Mouse (Mus musculus) neural tube, postnatal 0 days (tissue): ENCODE results near the gene Gabarap. TPM values are rescaled to one million over a fixed set of nuclear protein-coding genes. Genes with fewer than 3 reads are reported as not detected.

Experiments
- microRNA counts: library from miRNA; unstranded; fragments of <30 nt; microRNA quantifications from one replicate; lab custom pipeline; 2015
- microRNA-seq: library from miRNA; unstranded; fragments of <30 nt; microRNA quantifications from one replicate; pipeline ENCODE4, GENCODE M21; 2016
- polyA plus RNA-seq: library from polyadenylated mRNA; unstranded; fragments of >200 nt; fragmentation: Nextera tagmentation; extraction: Ambion mirVana; gene quantifications from 2 replicates; pipeline ENCODE4 v1.2.1, GENCODE M21; 2015

Gabarap gene
- 532 and 552 TPM in 2 replicates for polyA plus RNA-seq

DNA sequence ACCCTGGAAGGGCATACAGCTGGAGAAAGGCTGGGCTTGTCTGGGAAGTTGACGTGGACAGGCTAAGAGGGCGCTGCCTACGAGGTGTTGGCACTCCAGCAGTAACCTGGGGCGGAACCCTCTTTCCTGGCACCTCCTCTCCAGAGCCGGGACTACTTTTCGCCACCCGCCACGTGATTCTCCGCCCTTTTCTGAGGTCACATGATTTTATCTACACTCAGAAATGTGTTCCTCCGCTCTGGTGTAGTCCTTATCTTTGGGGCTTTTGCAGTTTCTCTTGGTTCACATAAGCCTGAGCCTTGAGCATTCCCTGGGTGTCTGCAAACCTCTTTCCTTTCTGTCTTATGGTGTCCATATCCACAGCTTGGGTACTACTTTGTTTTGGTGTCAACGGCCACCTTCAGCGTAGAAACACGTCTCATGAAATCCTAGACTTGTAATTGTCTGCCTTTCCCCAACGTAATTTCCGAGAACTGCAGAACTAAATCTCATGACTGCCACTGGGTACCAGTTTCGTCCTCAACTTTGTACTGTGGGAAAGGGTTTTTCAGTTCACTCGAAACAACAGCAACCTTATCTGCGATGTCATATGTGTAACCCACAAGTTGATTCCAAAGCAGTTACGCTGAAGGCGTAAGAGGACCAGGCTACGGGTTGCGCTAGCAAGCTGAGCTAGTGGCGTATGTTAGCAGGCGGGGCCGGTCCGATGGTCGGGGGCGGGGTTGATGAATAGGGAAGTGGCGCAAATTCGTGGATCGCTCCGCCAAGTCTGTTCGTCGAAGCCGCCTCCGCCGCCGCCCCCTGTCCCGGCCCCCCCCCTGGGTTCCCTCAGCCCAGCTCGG, at the start of gene Gabarap:
Gabarap (plus strand) TSS at position 294 of the 842 bp plus-strand sequence.

DNA sequence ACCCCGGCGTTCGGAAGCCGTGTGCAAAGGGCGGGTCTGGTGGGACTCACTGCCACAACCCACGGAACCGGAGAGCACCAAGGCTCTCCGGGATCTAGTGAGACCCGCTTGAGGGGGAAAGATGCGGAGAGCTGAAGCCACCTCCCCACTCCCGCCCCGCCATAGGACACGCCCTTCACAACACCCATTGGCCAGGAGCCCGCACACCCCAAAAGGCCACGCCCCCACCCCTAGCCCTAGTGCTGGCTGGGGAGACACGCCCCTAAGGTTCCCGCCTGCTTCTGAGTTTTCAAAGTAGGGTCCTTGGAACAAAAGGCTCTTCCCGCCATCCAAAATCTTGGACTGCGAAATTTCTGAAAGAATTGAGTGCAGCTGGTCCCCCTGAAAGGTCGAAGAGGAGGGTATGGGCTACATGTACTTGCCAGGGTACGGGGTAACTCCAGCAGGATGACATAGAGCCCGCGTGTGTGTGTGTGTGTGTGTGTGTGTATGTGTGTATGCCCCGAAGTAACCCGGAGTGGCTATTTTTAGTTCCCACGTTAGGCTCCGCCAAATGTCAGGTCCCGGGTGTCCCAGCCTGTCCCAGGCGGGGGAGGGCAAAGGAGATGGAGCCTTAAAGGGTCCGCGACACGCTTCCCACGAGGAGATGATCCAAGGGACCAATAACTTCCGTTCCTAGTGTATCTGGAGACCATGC, 42.7 kb upstream of the Gabarap start, which contains the start of gene Slc2a4:
Slc2a4 (minus strand) TSS at position 123 of the 697 bp plus-strand sequence.

DNA sequence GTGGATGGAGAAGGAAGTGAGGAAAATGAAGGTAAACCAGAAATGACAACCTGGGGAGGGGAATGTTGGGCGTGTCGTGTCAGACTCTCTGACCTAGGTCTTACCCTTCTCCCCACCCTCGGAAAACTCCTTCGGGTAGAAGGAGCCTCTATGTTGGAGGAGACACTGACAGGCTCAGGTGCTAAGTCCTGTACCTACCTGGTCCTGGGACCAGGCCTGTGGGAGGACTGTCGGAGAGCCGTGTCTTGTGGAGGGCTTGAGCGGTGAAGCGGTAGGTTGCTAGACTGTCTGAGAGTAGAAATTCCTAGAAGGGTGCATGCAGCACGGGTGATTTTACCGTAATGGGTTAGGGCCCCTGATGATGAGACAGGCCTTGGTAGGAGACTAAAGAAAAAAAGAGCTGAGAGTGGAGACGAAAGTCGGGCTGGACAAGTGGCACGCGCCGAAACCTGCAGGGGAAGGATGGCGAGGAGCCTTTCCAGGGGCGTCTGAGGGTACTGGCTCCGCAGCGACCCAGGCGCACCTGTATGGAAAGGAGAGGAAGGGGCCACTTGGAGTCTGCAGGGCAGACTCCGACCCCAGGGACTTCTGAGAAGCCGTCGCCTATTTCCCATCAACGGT, 26.2 kb upstream of the Gabarap start, which contains the start of gene Cldn7:
Cldn7 (plus strand) TSS at position 130 of the 621 bp plus-strand sequence.

DNA sequence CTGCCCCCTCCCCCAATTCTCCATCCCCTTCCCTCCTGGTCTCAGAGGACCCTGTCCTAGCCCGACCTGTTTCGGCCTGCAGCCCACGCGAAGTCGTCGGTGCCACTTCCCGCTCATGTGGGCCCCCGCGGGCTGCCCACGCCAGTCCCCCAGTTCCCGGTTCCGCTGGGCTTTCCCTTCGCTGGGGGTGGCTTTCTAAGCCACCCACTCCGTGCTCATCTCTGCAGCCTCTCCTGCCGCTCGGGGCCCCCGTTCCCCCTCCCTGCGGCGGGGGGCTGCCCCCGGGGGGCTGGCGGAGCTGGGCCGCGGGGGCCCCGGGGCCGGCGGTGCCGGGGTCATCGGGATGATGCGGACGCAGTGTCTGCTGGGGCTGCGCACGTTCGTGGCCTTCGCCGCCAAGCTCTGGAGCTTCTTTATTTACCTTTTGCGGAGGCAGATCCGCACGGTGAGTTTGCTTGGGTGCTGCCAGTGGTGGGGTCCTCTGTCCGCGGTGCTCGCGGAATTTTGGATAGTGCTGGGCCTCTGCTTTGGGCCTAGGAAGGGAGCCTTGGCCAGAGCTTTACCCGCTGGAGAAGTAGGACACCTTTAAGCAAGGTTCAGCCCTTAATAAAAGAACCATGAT, 9.7 kb upstream of the Gabarap start, which contains the start of gene Ctdnep1:
Ctdnep1 (plus strand) TSS at position 16 of the 622 bp plus-strand sequence.

DNA sequence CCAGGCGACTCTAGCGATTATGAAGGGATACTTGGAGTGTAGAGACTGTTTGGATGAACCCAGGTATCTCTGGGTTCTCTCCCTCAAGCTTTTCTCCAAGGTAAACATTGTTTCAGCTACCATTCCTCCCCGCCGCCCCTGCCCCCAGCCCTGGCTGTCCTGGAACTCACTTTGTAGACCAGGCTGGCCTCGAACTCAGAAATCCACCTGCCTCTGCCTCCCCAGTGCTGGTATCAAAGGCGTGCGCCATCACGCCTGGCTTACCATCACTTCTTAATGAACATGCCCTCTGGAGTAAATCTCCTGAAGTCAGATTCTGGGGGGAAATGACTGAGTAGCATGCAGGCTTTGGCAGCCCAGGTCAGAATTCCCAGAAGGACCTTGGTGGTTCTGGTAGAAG, 8.7 kb upstream of the Gabarap start, which contains the start of gene Elp5:
Elp5 (minus strand) TSS at position 293 of the 400 bp plus-strand sequence.

DNA sequence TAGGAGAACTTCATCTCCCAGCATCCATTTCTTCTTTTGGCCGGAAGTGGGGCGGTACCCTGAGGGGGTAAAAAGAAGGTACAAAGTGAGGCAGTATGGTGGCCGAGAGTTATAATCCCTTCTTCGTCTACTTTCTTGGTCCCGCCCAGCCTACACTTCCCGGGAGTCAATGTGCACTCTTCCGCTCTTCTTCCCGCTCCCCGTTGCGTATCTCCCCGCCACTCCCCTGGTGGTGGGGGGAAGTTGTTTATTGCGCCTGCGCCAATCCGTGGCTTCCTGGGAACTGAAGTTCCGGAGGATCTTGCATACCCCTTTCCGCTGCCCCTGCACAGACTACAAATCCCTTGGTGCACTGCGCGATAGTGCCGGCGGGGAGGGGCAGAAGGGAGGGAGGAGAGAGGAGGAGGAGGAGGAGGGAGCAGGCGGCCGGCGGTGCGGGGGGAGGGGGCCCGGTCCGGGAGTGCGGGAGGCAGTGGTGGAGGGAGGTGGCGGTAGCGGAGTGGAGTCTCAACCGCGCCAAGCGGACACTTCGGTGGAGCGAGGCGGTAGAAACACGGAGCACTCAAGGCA, 4.5 kb downstream of the Gabarap start, which contains the start of gene Phf23:
Phf23 (plus strand) TSS at position 387 of the 570 bp plus-strand sequence.

DNA sequence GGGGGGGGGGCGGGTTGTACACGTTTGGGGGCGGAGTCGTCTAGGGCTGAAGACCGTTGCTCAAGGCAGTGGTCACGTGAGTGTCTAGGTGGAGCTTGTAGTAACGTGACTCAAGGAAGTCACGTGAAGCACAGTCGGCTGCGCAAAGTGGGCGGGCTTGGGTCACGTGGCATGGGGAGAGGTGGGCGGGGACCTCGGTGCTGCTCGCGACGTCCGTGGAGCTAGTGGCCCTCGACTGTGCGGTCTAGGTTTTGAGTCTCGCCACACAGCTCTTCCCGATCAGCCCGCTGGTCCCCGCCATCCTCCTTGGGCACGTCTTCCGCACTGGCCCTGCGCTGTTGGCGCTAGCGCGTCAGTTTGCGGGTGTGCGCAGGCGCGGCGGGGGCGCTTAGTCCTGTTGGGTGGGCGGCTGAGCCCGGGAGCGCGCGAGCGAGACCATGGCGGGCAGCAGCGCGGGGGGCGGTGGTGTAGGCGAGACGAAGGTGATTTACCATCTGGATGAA, 9.5 kb downstream of the Gabarap start, which contains the start of gene Dvl2:
Dvl2 (plus strand) TSS at position 200 of the 503 bp plus-strand sequence.

DNA sequence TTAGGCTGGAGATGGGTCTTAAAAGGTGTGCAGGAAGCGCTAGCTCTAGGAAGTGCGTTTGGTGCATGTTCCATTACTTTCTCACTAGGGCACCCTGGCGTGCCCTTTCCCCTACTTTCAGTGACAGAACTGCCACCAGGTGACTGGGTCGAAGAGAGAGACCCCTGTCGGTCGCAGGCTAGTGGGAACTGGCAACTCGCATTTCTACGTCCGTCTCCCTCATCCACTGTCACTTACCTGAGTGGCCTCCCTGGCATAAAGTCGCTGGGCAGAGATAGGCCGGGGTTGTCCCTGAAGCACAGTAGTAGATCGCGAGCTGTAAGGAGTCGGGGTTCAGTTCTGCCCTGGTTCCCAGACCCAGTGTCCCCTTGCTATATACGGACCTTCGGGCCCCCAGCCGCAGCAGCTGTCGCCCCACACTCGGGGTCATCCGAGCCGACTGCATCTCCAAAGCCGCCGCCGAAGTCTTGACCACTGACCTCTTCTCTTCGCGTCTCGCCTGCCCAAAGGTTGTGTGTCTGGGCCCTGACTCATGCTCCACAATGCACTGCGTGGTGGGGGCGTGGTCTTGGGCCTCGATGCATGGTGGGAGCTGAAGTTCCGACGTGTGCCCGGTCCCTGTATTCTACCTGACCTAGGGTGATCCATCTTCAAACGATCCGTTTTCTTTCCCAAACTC, 24.1 kb downstream of the Gabarap start, which contains the start of gene Acadvl:
Acadvl (minus strand) TSS at position 532 of the 679 bp plus-strand sequence.

DNA sequence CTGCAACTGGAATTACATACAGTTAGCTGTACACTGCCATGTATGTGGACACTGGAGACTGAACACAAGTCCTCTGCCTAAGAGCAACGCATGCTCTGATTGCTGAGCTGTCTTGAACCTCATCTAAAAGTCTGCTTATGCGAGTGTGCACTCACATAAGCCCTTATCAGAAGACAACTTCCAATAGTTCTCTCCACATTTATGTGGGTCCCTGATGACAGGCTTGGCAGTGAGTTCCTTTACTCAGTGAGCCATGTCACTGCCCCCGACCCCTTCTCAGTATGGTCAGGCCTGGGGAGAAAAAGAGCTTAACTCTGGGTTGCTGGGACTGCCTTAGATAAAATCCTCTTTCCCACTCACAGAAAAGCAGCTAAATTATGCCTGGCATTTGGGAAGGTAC, 25.7 kb downstream of the Gabarap start, which contains the start of gene Dlg4:
Dlg4 (plus strand) TSS at position 274 of the 400 bp plus-strand sequence.

MicroRNA genes within 50 kb of the gene (microRNA counts, 519-probe panel; counts per million panel counts)
- microRNA mmu-miR-324-3p (lab: Ali Mortazavi, UCI) (40.5 counts per million), microRNA mmu-miR-324-5p (lab: Ali Mortazavi, UCI) (4,244 counts per million, percentile 39 among the panel's probes with 10 or more counts)

Small RNA genes within 50 kb of the gene (microRNA-seq; reads per million reads assigned to microRNA genes)
- gene Gm44349 (not detected), gene Mir324 (3,694 reads per million, percentile 89 among the genes with 10 or more reads in this experiment)

Other genes starting within 250 kb of the Gabarap start
- 9.6 and 10.9 TPM in 2 replicates for gene Polr2a, start 232.5 kb upstream of the Gabarap start, polyA plus RNA-seq
- gene Slc35g3, start 229.2 kb upstream of the Gabarap start, polyA plus RNA-seq: 0.09 and 0.15 TPM in 2 replicates
- gene Zbtb4, start 225.2 kb upstream of the Gabarap start, polyA plus RNA-seq: 4.9 and 6.8 TPM in 2 replicates
- gene Chrnb1, start 195.2 kb upstream of the Gabarap start, polyA plus RNA-seq: 1.3 and 1.5 TPM in 2 replicates
- gene Fgf11, start 189.3 kb upstream of the Gabarap start, polyA plus RNA-seq: 7.1 and 8.5 TPM in 2 replicates
- 1.2 and 1.6 TPM in 2 replicates for gene Tmem102, start 185.5 kb upstream of the Gabarap start, polyA plus RNA-seq
- not detected in 2 replicates for gene Gm39566, start 175.8 kb upstream of the Gabarap start, polyA plus RNA-seq
- gene Spem2, start 172.7 kb upstream of the Gabarap start, polyA plus RNA-seq: not detected in 2 replicates
- gene Spem1, start 169.0 kb upstream of the Gabarap start, polyA plus RNA-seq: not detected in 2 replicates
- 25.7 and 29.7 TPM in 2 replicates for gene Nlgn2, start 153.4 kb upstream of the Gabarap start, polyA plus RNA-seq
- gene Tmem256, start 152.6 kb upstream of the Gabarap start, polyA plus RNA-seq: 452 and 485 TPM in 2 replicates
- gene Plscr3, start 144.8 kb upstream of the Gabarap start, polyA plus RNA-seq: 32.3 and 33.8 TPM in 2 replicates
- gene Tnk1, start 132.4 kb upstream of the Gabarap start, polyA plus RNA-seq: 0.15 TPM in 1 of 2 replicates, not detected in the other
- not detected in 2 replicates for gene Tmem95, start 113.1 kb upstream of the Gabarap start, polyA plus RNA-seq
- 2.1 and 2.2 TPM in 2 replicates for gene Kctd11, start 109.7 kb upstream of the Gabarap start, polyA plus RNA-seq
- gene Acap1, start 95.6 kb upstream of the Gabarap start, polyA plus RNA-seq: 0.10 and 0.15 TPM in 2 replicates
- 3.0 and 3.2 TPM in 2 replicates for gene 2810408A11Rik, start 90.2 kb upstream of the Gabarap start, polyA plus RNA-seq
- 13.0 and 19.0 TPM in 2 replicates for gene Neurl4, start 90.1 kb upstream of the Gabarap start, polyA plus RNA-seq
- gene Gps2, start 77.3 kb upstream of the Gabarap start, polyA plus RNA-seq: 48.2 and 58.8 TPM in 2 replicates
- gene Eif5a, start 69.2 kb upstream of the Gabarap start, polyA plus RNA-seq: 1,029 and 1,041 TPM in 2 replicates
- gene Ybx2, start 55.3 kb upstream of the Gabarap start, polyA plus RNA-seq: 3.5 and 5.2 TPM in 2 replicates
- 8.9 and 9.0 TPM in 2 replicates for gene Slc2a4, start 43.0 kb upstream of the Gabarap start, polyA plus RNA-seq
- not detected in 2 replicates for gene Cldn7, start 26.4 kb upstream of the Gabarap start, polyA plus RNA-seq
- gene Ctdnep1, start 10.0 kb upstream of the Gabarap start, polyA plus RNA-seq: 32.8 and 41.1 TPM in 2 replicates
- 161 and 162 TPM in 2 replicates for gene Elp5, start 8.6 kb upstream of the Gabarap start, polyA plus RNA-seq
- gene Phf23, start 4.6 kb downstream of the Gabarap start, polyA plus RNA-seq: 41.5 and 47.4 TPM in 2 replicates
- gene Dvl2, start 9.5 kb downstream of the Gabarap start, polyA plus RNA-seq: 16.9 and 19.7 TPM in 2 replicates
- 67.1 and 67.9 TPM in 2 replicates for gene Acadvl, start 24.3 kb downstream of the Gabarap start, polyA plus RNA-seq
- 23.8 and 24.9 TPM in 2 replicates for gene Dlg4, start 25.8 kb downstream of the Gabarap start, polyA plus RNA-seq
- gene Asgr1, start 62.9 kb downstream of the Gabarap start, polyA plus RNA-seq: 4.8 and 7.3 TPM in 2 replicates
- 0.28 TPM in 1 of 2 replicates, not detected in the other for gene Asgr2, start 101.5 kb downstream of the Gabarap start, polyA plus RNA-seq
- gene Mgl2, start 139.2 kb downstream of the Gabarap start, polyA plus RNA-seq: 0.69 and 0.70 TPM in 2 replicates
- gene Clec10a, start 165.1 kb downstream of the Gabarap start, polyA plus RNA-seq: 0.71 and 2.0 TPM in 2 replicates
- gene Slc16a11, start 221.6 kb downstream of the Gabarap start, polyA plus RNA-seq: 19.5 and 20.3 TPM in 2 replicates
- 11.5 and 12.1 TPM in 2 replicates for gene Slc16a13, start 229.9 kb downstream of the Gabarap start, polyA plus RNA-seq
- 2.9 and 3.3 TPM in 2 replicates for gene Bcl6b, start 238.7 kb downstream of the Gabarap start, polyA plus RNA-seq
- gene 0610010K14Rik, start 246.8 kb downstream of the Gabarap start, polyA plus RNA-seq: 149 and 172 TPM in 2 replicates
- gene Gm21988, start 248.7 kb downstream of the Gabarap start, polyA plus RNA-seq: 16.0 and 18.3 TPM in 2 replicates
- gene Rnasek, start 248.7 kb downstream of the Gabarap start, polyA plus RNA-seq: 645 and 685 TPM in 2 replicates